Mouse (Mus musculus) lung, postnatal 4 days (tissue): ENCODE measurements around the gene Arl4c.
"Not testable (repeated sequence)": the region's sequence is repeated elsewhere in the genome, so short reads cannot be mapped to it uniquely, and the experiment has no call there.

Experiments used
- DNase-seq, 2 experiments: peaks; one replicate each; pipeline ENCODE4 v3.0.0; 2021

Gene Arl4c

GRCm38 (mm10) chr1:88654521-88655472 is 47.2 kb downstream of the Arl4c start:
- peak; percentile 64 to 71 for DNase-seq

- DNase-seq: no peak
Measured at GRCm38 (mm10) chr1:88653614-88654520, 48.2 kb downstream of the Arl4c start.

GRCm38 (mm10) chr1:88652682-88653081 is 49.3 kb downstream of the Arl4c start:
- DNase-seq: no peak

- DNase-seq: no peak
Measured at GRCm38 (mm10) chr1:88651668-88652067, 50.4 kb downstream of the Arl4c start.

GRCm38 (mm10) chr1:88648742-88649141 is 53.3 kb downstream of the Arl4c start:
- no peak for DNase-seq

- peak in 1 of 2 experiments; percentile 34 for DNase-seq
Measured at GRCm38 (mm10) chr1:88645599-88646119, 56.4 kb downstream of the Arl4c start.

GRCm38 (mm10) chr1:88644417-88644816 is 57.6 kb downstream of the Arl4c start:
- no peak for DNase-seq

GRCm38 (mm10) chr1:88643181-88643823 is 58.7 kb downstream of the Arl4c start:
- no peak for DNase-seq

GRCm38 (mm10) chr1:88642735-88643134 is 59.3 kb downstream of the Arl4c start:
- no peak for DNase-seq

GRCm38 (mm10) chr1:88641678-88642215 is 60.3 kb downstream of the Arl4c start:
- no peak for DNase-seq

- DNase-seq: no peak
Measured at GRCm38 (mm10) chr1:88641194-88641593, 60.8 kb downstream of the Arl4c start.

GRCm38 (mm10) chr1:88639432-88640281 is 62.4 kb downstream of the Arl4c start:
- peak; percentile 42 to 66 for DNase-seq

- peak in 1 of 2 experiments; percentile 41 for DNase-seq
Measured at GRCm38 (mm10) chr1:88638622-88639021, 63.4 kb downstream of the Arl4c start.

- DNase-seq: not testable (repeated sequence)
Measured at GRCm38 (mm10) chr1:88636579-88637161, 65.4 kb downstream of the Arl4c start.

GRCm38 (mm10) chr1:88635659-88636058 is 66.4 kb downstream of the Arl4c start:
- peak; percentile 43 to 65 for DNase-seq

GRCm38 (mm10) chr1:88632851-88633250 is 69.2 kb downstream of the Arl4c start:
- DNase-seq: peak in 1 of 2 experiments; percentile 42

GRCm38 (mm10) chr1:88629966-88630488 is 72.0 kb downstream of the Arl4c start:
- DNase-seq: no peak

- peak; percentile 59 to 69 for DNase-seq
Measured at GRCm38 (mm10) chr1:88625190-88625589, 76.8 kb downstream of the Arl4c start.

GRCm38 (mm10) chr1:88624376-88624775 is 77.6 kb downstream of the Arl4c start:
- DNase-seq: no peak

- DNase-seq: no peak
Measured at GRCm38 (mm10) chr1:88623541-88624115, 78.4 kb downstream of the Arl4c start.
